Mouse (Mus musculus) embryonic facial prominence, embryonic 10.5 days (tissue): ENCODE measurements around the gene Cdc37l1. TPM values are rescaled to one million over a fixed set of nuclear protein-coding genes. Genes with fewer than 3 reads are reported as not detected.

Source experiments
- DNase-seq: peaks from one replicate; pipeline ENCODE4 v3.0.0-alpha.2; 2017; ENCODE audit warnings: low spot score
- H3K27ac ChIP-seq: fragments of 300-500 bp; sonication (generic); replicated peaks from 2 replicates; pipeline ENCODE4 v1.5.1; 2016; ENCODE audit warnings: mild to moderate bottlenecking
- H3K27me3 ChIP-seq: fragments of 300-500 bp; sonication (generic); replicated peaks from 2 replicates; pipeline ENCODE4 v1.6.1; 2016; ENCODE audit warnings: low read depth, mild to moderate bottlenecking; ENCODE audit not compliant: poor library complexity, severe bottlenecking
- H3K36me3 ChIP-seq: fragments of 300-500 bp; sonication (generic); replicated peaks from 2 replicates; pipeline ENCODE4 v1.6.1; 2016; ENCODE audit warnings: mild to moderate bottlenecking, moderate library complexity
- H3K4me1 ChIP-seq: fragments of 300-500 bp; sonication (generic); 2 replicates; pipeline ENCODE4 v1.6.1; 2016
- H3K4me3 ChIP-seq: fragments of 300-500 bp; sonication (generic); 2 replicates; pipeline ENCODE4 v1.5.1; 2016; ENCODE audit warnings: mild to moderate bottlenecking, moderate library complexity
- H3K9me3 ChIP-seq: fragments of 300-500 bp; sonication (generic); 2 replicates; pipeline ENCODE4 v1.6.1; 2016; ENCODE audit warnings: mild to moderate bottlenecking
- WGBS: fragments of 180-500 bp; shearing (Covaris S2); methylation state at CpG from one replicate; pipeline ENCODE4 v1.1.7; 2016; 5-methylcytosine and 5-hydroxymethylcytosine counted together
- polyA plus RNA-seq: library from polyadenylated mRNA; unstranded; fragments of >200 nt; fragmentation: Nextera tagmentation; extraction: Ambion mirVana; gene quantifications from 2 replicates; pipeline ENCODE4 v1.2.1, GENCODE M21; 2016

Cdc37l1 gene
- polyA plus RNA-seq, 1 experiment from 2014 or later: 37.9 TPM

GRCm38 (mm10) chr19:29055469-29055868, 65.3 kb downstream of the Cdc37l1 start:
- Histone ChIP-seq H3K4me3 (no peak overlapping the region), H3K27me3 (no peaks in the 10 kb centered on the region), H3K9me3 (no peaks in the 10 kb centered on the region), H3K36me3 (no peaks in the 10 kb centered on the region), H3K4me1 (peaks cover 7% of the 10 kb centered on the region), H3K27ac (no peak overlapping the region)
- 87% methylated on average over 4 of the region's 4 CpGs for WGBS
- DNase-seq: no peak

- DNase-seq: no peak
- Histone ChIP-seq H3K27me3 (no peaks in the 10 kb centered on the region), H3K9me3 (no peaks in the 10 kb centered on the region), H3K36me3 (no peaks in the 10 kb centered on the region), H3K4me3 (no peak overlapping the region), H3K4me1 (peaks cover 16% of the 10 kb centered on the region), H3K27ac (no peak overlapping the region)
- WGBS: 93% methylated on average over 5 of the region's 5 CpGs
Observed at GRCm38 (mm10) chr19:29058741-29059140, 68.6 kb downstream of the Cdc37l1 start.

- H3K27ac ChIP-seq: no peak overlapping the region
Observed at GRCm38 (mm10) chr19:29059688-29060087, 69.5 kb downstream of the Cdc37l1 start.

GRCm38 (mm10) chr19:29060299-29060698, 70.1 kb downstream of the Cdc37l1 start:
- peak; percentile 58 for DNase-seq
- WGBS: 11% methylated on average over 6 of the region's 6 CpGs
- Histone ChIP-seq H3K9me3 (no peaks in the 10 kb centered on the region), H3K27ac (peak overlapping the region; percentile 19; the same call in 1 of the 2 replicates), H3K4me1 (peaks cover 24% of the 10 kb centered on the region), H3K27me3 (no peaks in the 10 kb centered on the region), H3K4me3 (0 out of 2 replicates have a peak overlapping the region, but pooled peaks have one; percentile 5), H3K36me3 (no peaks in the 10 kb centered on the region)

More at GRCm38 (mm10) chr19:29059688-29060087, 69.5 kb downstream of the Cdc37l1 start:
- DNase-seq: no peak
- Histone ChIP-seq H3K27me3 (no peaks in the 10 kb centered on the region), H3K9me3 (no peaks in the 10 kb centered on the region), H3K4me1 (peaks cover 23% of the 10 kb centered on the region), H3K36me3 (no peaks in the 10 kb centered on the region), H3K4me3 (no peak overlapping the region)
- 82% methylated on average over 2 of the region's 2 CpGs for WGBS

GRCm38 (mm10) chr19:29063009-29063408, 72.9 kb downstream of the Cdc37l1 start:
- H3K4me3 ChIP-seq: no peak overlapping the region
- H3K36me3 ChIP-seq: no peaks in the 10 kb centered on the region
- 90% methylated on average over 5 of the region's 5 CpGs for WGBS
- no peak for DNase-seq
- H3K27me3 ChIP-seq: no peaks in the 10 kb centered on the region
- H3K4me1 ChIP-seq: peaks cover 35% of the 10 kb centered on the region
- no peak overlapping the region for H3K27ac ChIP-seq
- no peaks in the 10 kb centered on the region for H3K9me3 ChIP-seq

- peak; percentile 94 for DNase-seq
- no peaks in the 10 kb centered on the region for H3K27me3 ChIP-seq
- H3K27ac ChIP-seq: peak overlapping the region; percentile 55
- peak overlapping the region; percentile 36 for H3K4me3 ChIP-seq
- peaks cover 35% of the 10 kb centered on the region for H3K4me1 ChIP-seq
- H3K9me3 ChIP-seq: no peaks in the 10 kb centered on the region
- 17% methylated on average over 18 of the region's 18 CpGs for WGBS
- no peaks in the 10 kb centered on the region for H3K36me3 ChIP-seq
Observed at GRCm38 (mm10) chr19:29063577-29064363, 73.6 kb downstream of the Cdc37l1 start.

- peak overlapping the region; percentile 36; the same call in 1 of the 2 replicates for H3K4me3 ChIP-seq
- 59% methylated on average over 9 of the region's 9 CpGs for WGBS
- peak overlapping the region; percentile 55 for H3K27ac ChIP-seq
- H3K4me1 ChIP-seq: peaks cover 42% of the 10 kb centered on the region
- no peaks in the 10 kb centered on the region for H3K27me3 ChIP-seq
- no peaks in the 10 kb centered on the region for H3K36me3 ChIP-seq
- H3K9me3 ChIP-seq: no peaks in the 10 kb centered on the region
- no peak for DNase-seq
Observed at GRCm38 (mm10) chr19:29064451-29065102, 74.4 kb downstream of the Cdc37l1 start.

GRCm38 (mm10) chr19:29066981-29067471, 76.9 kb downstream of the Cdc37l1 start:
- peak overlapping the region; percentile 44 for H3K4me3 ChIP-seq
- H3K27me3 ChIP-seq: no peaks in the 10 kb centered on the region
- H3K27ac ChIP-seq: peak overlapping the region; percentile 41
- 11% methylated on average over 11 of the region's 11 CpGs for WGBS
- H3K4me1 ChIP-seq: peaks cover 32% of the 10 kb centered on the region
- no peaks in the 10 kb centered on the region for H3K36me3 ChIP-seq
- no peaks in the 10 kb centered on the region for H3K9me3 ChIP-seq
- peak; percentile 53 for DNase-seq

GRCm38 (mm10) chr19:29069195-29069594, 79.0 kb downstream of the Cdc37l1 start:
- no peaks in the 10 kb centered on the region for H3K27me3 ChIP-seq
- H3K27ac ChIP-seq: no peak overlapping the region
- H3K9me3 ChIP-seq: no peaks in the 10 kb centered on the region
- no peaks in the 10 kb centered on the region for H3K36me3 ChIP-seq
- H3K4me1 ChIP-seq: peaks cover 27% of the 10 kb centered on the region
- DNase-seq: no peak
- 78% methylated on average over 5 of the region's 5 CpGs for WGBS
- no peak overlapping the region for H3K4me3 ChIP-seq

- H3K36me3 ChIP-seq: no peaks in the 10 kb centered on the region
- WGBS: 82% methylated on average over 6 of the region's 6 CpGs
- no peak overlapping the region for H3K27ac ChIP-seq
- H3K27me3 ChIP-seq: no peaks in the 10 kb centered on the region
- no peak for DNase-seq
- H3K4me3 ChIP-seq: no peak overlapping the region
- no peaks in the 10 kb centered on the region for H3K9me3 ChIP-seq
- H3K4me1 ChIP-seq: peaks cover 1% of the 10 kb centered on the region; the same call in 1 of the 2 replicates
Observed at GRCm38 (mm10) chr19:29074802-29075201, 84.7 kb downstream of the Cdc37l1 start.
